Mouse (Mus musculus) kidney, embryonic 15.5 days (tissue): Measurements from ENCODE around the gene Slc25a26. TPM values are rescaled to one million over a fixed set of nuclear protein-coding genes. Genes with fewer than 3 reads are reported as not detected.
A peak's percentile ranks its signal among the peaks of the same experiment; 100 is the strongest.

Experiments used
- ATAC-seq: fragments of 200-750 bp; cut with Nextera tagmentation; replicated peaks from 2 replicates; pipeline ENCODE4 v1.8.0; 2017; ENCODE audit warnings: moderate TSS enrichment; ENCODE audit not compliant: low FRiP score
- H3K27ac ChIP-seq: fragments of 300-500 bp; sonication (generic); 2 replicates; pipeline ENCODE4 v1.5.1; 2015; ENCODE audit warnings: mild to moderate bottlenecking, inconsistent platforms
- H3K27me3 ChIP-seq: fragments of 300-500 bp; sonication (generic); 2 replicates; pipeline ENCODE4 v1.6.1; 2015; ENCODE audit warnings: inconsistent platforms
- H3K36me3 ChIP-seq: fragments of 300-500 bp; sonication (generic); 2 replicates; pipeline ENCODE4 v1.6.1; 2015; ENCODE audit warnings: inconsistent platforms
- H3K4me1 ChIP-seq: fragments of 300-500 bp; sonication (generic); 2 replicates; pipeline ENCODE4 v1.6.1; 2015; ENCODE audit warnings: inconsistent platforms
- H3K4me2 ChIP-seq: fragments of 300-500 bp; sonication (generic); 2 replicates; pipeline ENCODE4 v1.6.1; 2015; ENCODE audit warnings: moderate library complexity, mild to moderate bottlenecking, inconsistent platforms
- H3K4me3 ChIP-seq: fragments of 300-500 bp; sonication (generic); replicated peaks from 2 replicates; pipeline ENCODE4 v1.5.1; 2015; ENCODE audit warnings: mild to moderate bottlenecking, inconsistent platforms
- H3K9ac ChIP-seq: fragments of 300-500 bp; sonication (generic); 2 replicates; pipeline ENCODE4 v1.6.1; 2015; ENCODE audit warnings: mild to moderate bottlenecking, inconsistent platforms
- H3K9me3 ChIP-seq: fragments of 300-500 bp; sonication (generic); replicated peaks from 2 replicates; pipeline ENCODE4 v1.6.1; 2016; ENCODE audit warnings: inconsistent platforms
- WGBS: fragments of 180-500 bp; shearing (Covaris S2); methylation state at CpG from one replicate; pipeline ENCODE4 v1.1.7; 2015; ENCODE audit warnings: mixed read lengths; 5-methylcytosine and 5-hydroxymethylcytosine counted together
- polyA plus RNA-seq: library from polyadenylated mRNA; unstranded; fragments of >200 nt; fragmentation: Nextera tagmentation; extraction: Ambion mirVana; gene quantifications from 2 replicates; pipeline ENCODE4 v1.2.1, GENCODE M21; 2015

Slc25a26 gene
- polyA plus RNA-seq, 1 experiment from 2014 or later = 11.4 TPM

- Histone ChIP-seq H3K9ac (no peak overlapping the region), H3K4me3 (no peak overlapping the region), H3K9me3 (no peaks in the 10 kb centered on the region), H3K27me3 (no peaks in the 10 kb centered on the region), H3K4me2 (no peak overlapping the region), H3K4me1 (peaks cover 50% of the 10 kb centered on the region), H3K36me3 (peaks cover 3% of the 10 kb centered on the region; the same call in 1 of the 2 replicates), H3K27ac (peak overlapping the region; percentile 52; the same call in 1 of the 2 replicates)
- 63% methylated on average over 7 of the region's 7 CpGs for WGBS
- ATAC-seq = 0 out of 2 replicates have a peak, but pooled peaks have one; percentile 1
Measured at GRCm38 (mm10) chr6:94631051-94631778, 131.1 kb downstream of the Slc25a26 start.

- Histone ChIP-seq H3K36me3 (peaks cover under 1% of the 10 kb centered on the region; the same call in 1 of the 2 replicates), H3K27me3 (no peaks in the 10 kb centered on the region), H3K27ac (peak overlapping the region; percentile 52; the same call in 1 of the 2 replicates), H3K9me3 (no peaks in the 10 kb centered on the region), H3K4me1 (peaks cover 48% of the 10 kb centered on the region), H3K9ac (no peak overlapping the region), H3K4me2 (no peak overlapping the region), H3K4me3 (no peak overlapping the region)
- no peak for ATAC-seq
- 86% methylated on average over 6 of the region's 6 CpGs for WGBS
Measured at GRCm38 (mm10) chr6:94631779-94632082, 131.6 kb downstream of the Slc25a26 start.

- Histone ChIP-seq H3K27me3 (no peaks in the 10 kb centered on the region), H3K4me2 (no peak overlapping the region), H3K36me3 (no peaks in the 10 kb centered on the region), H3K9me3 (no peaks in the 10 kb centered on the region), H3K27ac (no peak overlapping the region), H3K9ac (no peak overlapping the region), H3K4me3 (no peak overlapping the region), H3K4me1 (peaks cover 47% of the 10 kb centered on the region)
- WGBS = 82% methylated on average over 4 of the region's 4 CpGs
- no peak for ATAC-seq
Measured at GRCm38 (mm10) chr6:94634274-94634673, 134.1 kb downstream of the Slc25a26 start.

- Histone ChIP-seq H3K4me1 (peaks cover 47% of the 10 kb centered on the region), H3K9ac (no peak overlapping the region), H3K9me3 (no peaks in the 10 kb centered on the region), H3K27ac (no peak overlapping the region), H3K4me2 (no peak overlapping the region), H3K27me3 (no peaks in the 10 kb centered on the region), H3K4me3 (no peak overlapping the region), H3K36me3 (no peaks in the 10 kb centered on the region)
- WGBS = 67% methylated on average over 9 of the region's 9 CpGs
- ATAC-seq = 0 out of 2 replicates have a peak, but pooled peaks have one; percentile 19
Measured at GRCm38 (mm10) chr6:94634710-94635109, 134.6 kb downstream of the Slc25a26 start.

- H3K4me1 ChIP-seq = peaks cover 51% of the 10 kb centered on the region
- no peaks in the 10 kb centered on the region for H3K36me3 ChIP-seq
- no peak overlapping the region; the same call in 1 of the 2 replicates for H3K27ac ChIP-seq
- WGBS = 61% methylated on average over 1 of the region's 1 CpGs
- no peak for ATAC-seq
- H3K4me3 ChIP-seq = no peak overlapping the region
- H3K4me2 ChIP-seq = no peak overlapping the region
- no peak overlapping the region for H3K9ac ChIP-seq
- H3K9me3 ChIP-seq = no peaks in the 10 kb centered on the region
- H3K27me3 ChIP-seq = no peaks in the 10 kb centered on the region
Measured at GRCm38 (mm10) chr6:94635343-94635742, 135.2 kb downstream of the Slc25a26 start.

GRCm38 (mm10) chr6:94637024-94637434 lies 136.9 kb downstream of the Slc25a26 start:
- no peak overlapping the region for H3K4me3 ChIP-seq
- no peak overlapping the region for H3K27ac ChIP-seq
- H3K4me1 ChIP-seq = peaks cover 40% of the 10 kb centered on the region
- no peaks in the 10 kb centered on the region for H3K9me3 ChIP-seq
- no peaks in the 10 kb centered on the region for H3K27me3 ChIP-seq
- 45% methylated on average over 5 of the region's 5 CpGs for WGBS
- H3K36me3 ChIP-seq = no peaks in the 10 kb centered on the region
- ATAC-seq = no peak
- H3K4me2 ChIP-seq = no peak overlapping the region
- H3K9ac ChIP-seq = no peak overlapping the region

GRCm38 (mm10) chr6:94640297-94640696 lies 140.2 kb downstream of the Slc25a26 start:
- Histone ChIP-seq H3K36me3 (no peaks in the 10 kb centered on the region), H3K4me2 (no peak overlapping the region), H3K9me3 (no peaks in the 10 kb centered on the region), H3K4me1 (peaks cover 40% of the 10 kb centered on the region), H3K27ac (peak overlapping the region; percentile 54), H3K27me3 (no peaks in the 10 kb centered on the region), H3K9ac (no peak overlapping the region), H3K4me3 (no peak overlapping the region)
- ATAC-seq = peak; percentile 77
- 21% methylated on average over 7 of the region's 7 CpGs for WGBS

GRCm38 (mm10) chr6:94642048-94642447 lies 141.9 kb downstream of the Slc25a26 start:
- Histone ChIP-seq H3K4me3 (no peak overlapping the region), H3K27ac (no peak overlapping the region), H3K36me3 (no peaks in the 10 kb centered on the region), H3K9ac (no peak overlapping the region), H3K4me2 (no peak overlapping the region), H3K9me3 (no peaks in the 10 kb centered on the region), H3K27me3 (no peaks in the 10 kb centered on the region), H3K4me1 (peaks cover 36% of the 10 kb centered on the region)
- WGBS = 94% methylated on average over 1 of the region's 1 CpGs
- ATAC-seq = no peak

- H3K9ac ChIP-seq = no peak overlapping the region
- H3K27ac ChIP-seq = no peak overlapping the region
- ATAC-seq = no peak
- WGBS = 87% methylated on average over 2 of the region's 2 CpGs
- no peaks in the 10 kb centered on the region for H3K36me3 ChIP-seq
- H3K27me3 ChIP-seq = no peaks in the 10 kb centered on the region
- no peak overlapping the region for H3K4me2 ChIP-seq
- no peaks in the 10 kb centered on the region for H3K9me3 ChIP-seq
- no peak overlapping the region for H3K4me3 ChIP-seq
- peaks cover 53% of the 10 kb centered on the region for H3K4me1 ChIP-seq
Measured at GRCm38 (mm10) chr6:94643989-94644388, 143.9 kb downstream of the Slc25a26 start.

- no peak overlapping the region for H3K9ac ChIP-seq
- no peak for ATAC-seq
- no peak overlapping the region for H3K27ac ChIP-seq
- no peaks in the 10 kb centered on the region for H3K9me3 ChIP-seq
- H3K36me3 ChIP-seq = no peaks in the 10 kb centered on the region
- H3K4me2 ChIP-seq = no peak overlapping the region
- H3K4me3 ChIP-seq = no peak overlapping the region
- no peaks in the 10 kb centered on the region for H3K27me3 ChIP-seq
- WGBS = 58% methylated on average over 3 of the region's 3 CpGs
- H3K4me1 ChIP-seq = peaks cover 59% of the 10 kb centered on the region
Measured at GRCm38 (mm10) chr6:94644641-94645040, 144.5 kb downstream of the Slc25a26 start.

GRCm38 (mm10) chr6:94645723-94646122 lies 145.6 kb downstream of the Slc25a26 start:
- H3K4me3 ChIP-seq = no peak overlapping the region
- H3K9me3 ChIP-seq = no peaks in the 10 kb centered on the region
- no peaks in the 10 kb centered on the region for H3K27me3 ChIP-seq
- peaks cover 59% of the 10 kb centered on the region for H3K4me1 ChIP-seq
- 60% methylated on average over 4 of the region's 4 CpGs for WGBS
- no peak overlapping the region for H3K27ac ChIP-seq
- H3K36me3 ChIP-seq = no peaks in the 10 kb centered on the region
- no peak overlapping the region for H3K9ac ChIP-seq
- ATAC-seq = no peak
- H3K4me2 ChIP-seq = no peak overlapping the region

GRCm38 (mm10) chr6:94646274-94646863 lies 146.2 kb downstream of the Slc25a26 start:
- Histone ChIP-seq H3K36me3 (no peaks in the 10 kb centered on the region), H3K4me3 (no peak overlapping the region), H3K27me3 (no peaks in the 10 kb centered on the region), H3K4me1 (peaks cover 56% of the 10 kb centered on the region), H3K9ac (no peak overlapping the region), H3K9me3 (no peaks in the 10 kb centered on the region), H3K4me2 (no peak overlapping the region), H3K27ac (no peak overlapping the region)
- WGBS = 69% methylated on average over 6 of the region's 6 CpGs
- ATAC-seq = no peak
